In genomic region chr1:184908558-184908957, GRCm38 (mm10) we compare ENCODE assay signal across 9 mouse cellular contexts. TPM values are rescaled to one million over a fixed set of nuclear protein-coding genes. Genes with fewer than 3 reads are reported as not detected.
DNase-seq lines count a peak whose midpoint lies in the region; ATAC-seq and TF ChIP-seq lines count a peak whose summit lies in the region.
"Had no signal": no experiment of that assay in that cellular context is flagged by ENCODE, and none has a peak within 500 bp of the region (broad histone marks: within the 10 kb centered on the region; RNA-seq: fewer than 3 reads in every experiment).

No protein-coding gene starts in this region.

- H3K4me2 ChIP-seq in midbrain, postnatal 0 days (ENCODE audit: low read depth, low read length, poor library complexity, severe bottlenecking), result no peak overlapping the region
- H3K4me2 ChIP-seq: limb, embryonic 12.5 days had no signal

- DNase-seq in kidney, postnatal 10 days, result peak; percentile 26
- no peak for DNase-seq in kidney, adult 11 months
- DNase-seq in MN1 (ENCODE audit: low spot score), result peak; percentile 31
- DNase-seq in embryo, embryonic 11 days, result no peak
- DNase-seq in frontal cortex, postnatal 10 days (ENCODE audit: low spot score in 2 of 2), result no peak
- no peak for DNase-seq in midbrain, postnatal 0 days (ENCODE audit: low spot score)

- H3K4me1 ChIP-seq in megakaryocyte, embryonic 14.5 days, result peaks cover 19% of the 10 kb centered on the region
- 0 out of 2 replicates have a peak, but pooled peaks cover 3% of the 10 kb centered on the region for H3K4me1 ChIP-seq in midbrain, postnatal 0 days (ENCODE audit: insufficient read depth, low read length)
- H3K4me1 ChIP-seq: limb, embryonic 12.5 days had no signal

- 78% methylated on average over 9 of the region's 9 CpGs for WGBS in midbrain, postnatal 0 days

- peak overlapping the region; percentile 86 for H3K4me3 ChIP-seq in megakaryocyte, embryonic 14.5 days (replicated peaks)
- no peak overlapping the region for H3K4me3 ChIP-seq in midbrain, postnatal 0 days (ENCODE audit: low read depth, low read length)
- H3K4me3 ChIP-seq: limb, embryonic 12.5 days had no signal

- H3K27me3 ChIP-seq in megakaryocyte, embryonic 14.5 days (replicated peaks), result peaks cover 12% of the 10 kb centered on the region
- no peaks in the 10 kb centered on the region for H3K27me3 ChIP-seq in midbrain, postnatal 0 days (ENCODE audit: insufficient read depth, low read length)
- H3K27me3 ChIP-seq: limb, embryonic 12.5 days had no signal

- H3K9ac ChIP-seq in midbrain, postnatal 0 days (replicated peaks; ENCODE audit: low read length, poor library complexity, severe bottlenecking), result no peak overlapping the region
- H3K9ac ChIP-seq: limb, embryonic 12.5 days had no signal

- peak; percentile 92 for ATAC-seq in common myeloid progenitor, adult 5-6 weeks (replicated peaks; ENCODE audit: low read depth, poor library complexity, severe bottlenecking)
- ATAC-seq in midbrain, postnatal 0 days (ENCODE audit: low FRiP score), result no peak

- H3K36me3 ChIP-seq in megakaryocyte, embryonic 14.5 days (replicated peaks; ENCODE audit: low read length), result no peaks in the 10 kb centered on the region
- H3K36me3 ChIP-seq in midbrain, postnatal 0 days (ENCODE audit: insufficient read depth, low read length), result peaks cover 64% of the 10 kb centered on the region

- H3K27ac ChIP-seq in midbrain, postnatal 0 days (ENCODE audit: low read depth, low read length), result no peak overlapping the region
- H3K27ac ChIP-seq: limb, embryonic 12.5 days had no signal

- no peaks in the 10 kb centered on the region for H3K9me3 ChIP-seq in megakaryocyte, embryonic 14.5 days
- no peaks in the 10 kb centered on the region for H3K9me3 ChIP-seq in midbrain, postnatal 0 days (ENCODE audit: low read length)
- H3K9me3 ChIP-seq: limb, embryonic 12.5 days had no signal

- no peak for TF ChIP-seq CTCF in midbrain, postnatal 0 days (IDR thresholded peaks at IDR 0.05)

RNA-seq across cellular contexts. Expression of gene C130074G19Rik, which starts 25.5 kb away (rescaled TPM):
- total RNA-seq in common myeloid progenitor, adult 5-6 weeks (2017), result not detected in 2 replicates
- polyA plus RNA-seq in megakaryocyte, embryonic 14.5 days (2012; ENCODE audit: insufficient read depth, low replicate concordance), result not detected in 2 replicates
- 6.6 and 7.1 TPM in 2 replicates for total RNA-seq in midbrain, postnatal 0 days (2014; rRNA removed)
- 0.55 and 0.85 TPM in 2 replicates for polyA plus RNA-seq in midbrain, postnatal 0 days (2015; fragmentation: Nextera tagmentation; extraction: Ambion mirVana)

Comparison
In these comparisons a context has a peak if more than half of its experiments do, and no peak if none do; other contexts are left out.
1. DNase-seq: peak in kidney, postnatal 10 days (single experiment) and MN1 (single experiment); none in kidney, adult 11 months (single experiment), embryo, embryonic 11 days (single experiment), frontal cortex, postnatal 10 days (0 of 2) and midbrain, postnatal 0 days (single experiment).